In the genomic region with DNA sequence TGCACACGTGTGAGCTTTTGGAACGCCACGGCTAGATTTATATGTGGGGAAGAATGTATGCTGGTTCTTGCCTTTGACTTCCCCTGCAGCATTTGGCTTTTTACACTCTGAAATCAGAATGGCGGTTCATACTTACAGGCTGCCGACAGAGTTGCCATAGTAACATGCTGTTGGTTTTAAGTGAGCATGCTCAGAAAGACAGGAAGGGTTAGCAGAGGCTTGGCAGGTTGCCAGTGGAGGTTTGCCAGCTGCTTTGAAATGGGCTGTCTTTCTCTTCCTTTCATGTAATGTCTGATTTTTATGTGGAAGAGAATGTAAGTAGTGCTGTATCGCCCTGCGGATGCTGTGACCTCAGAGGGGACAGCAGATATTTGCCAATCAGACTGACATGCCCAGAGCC, we compare ENCODE assay signal across 9 mouse cellular contexts. TPM values are rescaled to one million over a fixed set of nuclear protein-coding genes. Genes with fewer than 3 reads are reported as not detected.
DNase-seq lines count a peak whose midpoint lies in the region; ATAC-seq and TF ChIP-seq lines count a peak whose summit lies in the region.
"Had no signal": no experiment of that assay in that cellular context is flagged by ENCODE, and none has a peak within 500 bp of the region (broad histone marks: within the 10 kb centered on the region; RNA-seq: fewer than 3 reads in every experiment).

No protein-coding gene starts in this region.

- peak overlapping the region; percentile 94 for H3K27ac ChIP-seq in hindbrain, embryonic 12.5 days
- peak overlapping the region; percentile 68 for H3K27ac ChIP-seq in lung, embryonic 15.5 days
- H3K27ac ChIP-seq in olfactory bulb, adult 2 months (ENCODE audit: insufficient read depth, low read depth, low read length): peak overlapping the region; percentile 89

- H3K9ac ChIP-seq in hindbrain, embryonic 12.5 days: peak overlapping the region; percentile 41; the same call in 1 of the 2 replicates
- H3K9ac ChIP-seq in lung, embryonic 15.5 days: peak overlapping the region; percentile 24; the same call in 1 of the 2 replicates

- peaks cover 20% of the 10 kb centered on the region; the same call in 1 of the 2 replicates for H3K4me1 ChIP-seq in hindbrain, embryonic 12.5 days
- peaks cover 19% of the 10 kb centered on the region; the same call in 1 of the 2 replicates for H3K4me1 ChIP-seq in lung, embryonic 15.5 days
- peaks cover 6% of the 10 kb centered on the region; the same call in 1 of the 2 replicates for H3K4me1 ChIP-seq in olfactory bulb, adult 2 months (ENCODE audit: control insufficient read depth, insufficient read depth, low read length)

- peaks cover 16% of the 10 kb centered on the region for H3K36me3 ChIP-seq in hindbrain, embryonic 12.5 days
- H3K36me3 ChIP-seq in lung, embryonic 15.5 days: peaks cover 21% of the 10 kb centered on the region

- ATAC-seq in hindbrain, embryonic 12.5 days (ENCODE audit: low FRiP score): peak; percentile 91
- peak; percentile 90 for ATAC-seq in lung, embryonic 15.5 days (ENCODE audit: borderline replicate concordance, extremely low read depth, low FRiP score, low TSS enrichment)

- peak overlapping the region; percentile 54 for H3K4me2 ChIP-seq in hindbrain, embryonic 12.5 days (replicated peaks)
- peak overlapping the region; percentile 52 for H3K4me2 ChIP-seq in lung, embryonic 15.5 days

- H3K9me3 ChIP-seq in hindbrain, embryonic 12.5 days (replicated peaks): no peaks in the 10 kb centered on the region
- no peaks in the 10 kb centered on the region for H3K9me3 ChIP-seq in lung, embryonic 15.5 days

- no peaks in the 10 kb centered on the region for H3K27me3 ChIP-seq in hindbrain, embryonic 12.5 days
- no peaks in the 10 kb centered on the region for H3K27me3 ChIP-seq in lung, embryonic 15.5 days

- no peak for TF ChIP-seq POLR2A in olfactory bulb, adult 2 months (IDR thresholded peaks at IDR 0.05; ENCODE audit: insufficient read depth, low read depth, low read length)

- 26% methylated on average over 7 of the region's 7 CpGs for WGBS in hindbrain, embryonic 12.5 days
- 10% methylated on average over 7 of the region's 7 CpGs for WGBS in lung, embryonic 15.5 days
- WGBS in olfactory bulb, adult 2 months: under 1% methylated on average over 7 of the region's 7 CpGs

- no peak for TF ChIP-seq CTCF in olfactory bulb, adult 2 months (IDR thresholded peaks at IDR 0.05; ENCODE audit: insufficient read depth, low read depth, low read length)

- H3K4me3 ChIP-seq in hindbrain, embryonic 12.5 days: peak overlapping the region; percentile 38
- peak overlapping the region; percentile 28 for H3K4me3 ChIP-seq in lung, embryonic 15.5 days
- H3K4me3 ChIP-seq in olfactory bulb, adult 2 months (ENCODE audit: insufficient read depth, low read depth, low read length): peak overlapping the region; percentile 46
- H3K4me3 ChIP-seq: erythroblast, embryonic 14.5 days had no signal

- DNase-seq in MEL-GATA-1-ER (ENCODE audit: extremely low read depth, low read depth): peak; percentile 84
- DNase-seq in cerebellum, adult 9-10 months: peak; percentile 98
- peak; percentile 96 for DNase-seq in frontal cortex, postnatal 14 days (ENCODE audit: low spot score in 2 of 2)
- peak; percentile 96 for DNase-seq in layer of hippocampus, adult 9-11 months
- DNase-seq in thymus, adult 18-20 months: peak; percentile 89 to 94

RNA-seq across cellular contexts. Expression of a gene that starts 32.3 kb away (rescaled TPM):
- polyA plus RNA-seq in hindbrain, embryonic 12.5 days (2016; fragmentation: Nextera tagmentation; extraction: Ambion mirVana): 35.1 and 36.4 TPM in 2 replicates
- 39.6 and 39.8 TPM in 2 replicates for polyA plus RNA-seq in lung, embryonic 15.5 days (2015; fragmentation: Nextera tagmentation; extraction: Ambion mirVana)
- polyA plus RNA-seq in olfactory bulb, adult 2 months (2012; ENCODE audit: insufficient read depth, insufficient read length, low replicate concordance, missing spikeins): not detected in 2 replicates

Comparison
In these comparisons a context has a peak if more than half of its experiments do, and no peak if none do; other contexts are left out.
1. Peak in every context shown above with its lines: DNase-seq, ATAC-seq, H3K4me3 ChIP-seq and H3K27ac ChIP-seq.